Mouse (Mus musculus): ENCODE results near the gene Rab3b. TPM values are rescaled to one million over a fixed set of nuclear protein-coding genes. Genes with fewer than 3 reads are reported as not detected.

Rab3b gene
- polyA plus RNA-seq, 1 experiment from 2014 or later = 38.0 TPM

GRCm38 (mm10) chr4:108845824-108846569 is 32.9 kb upstream of the Rab3b start:
- H3K36me3 ChIP-seq (ENCODE audit: poor library complexity, severe bottlenecking) = peaks cover 10% of the 10 kb centered on the region
- ATAC-seq = no peak
- no peak overlapping the region for H3K9ac ChIP-seq
- no peak overlapping the region for H3K4me3 ChIP-seq
- no peak overlapping the region for H3K27ac ChIP-seq
- peaks cover 26% of the 10 kb centered on the region for H3K4me1 ChIP-seq
- 93% methylated on average over 5 of the region's 5 CpGs for WGBS
- H3K4me2 ChIP-seq = no peak overlapping the region
- no peaks in the 10 kb centered on the region for H3K27me3 ChIP-seq
- H3K9me3 ChIP-seq (replicated peaks) = no peaks in the 10 kb centered on the region

GRCm38 (mm10) chr4:108847715-108848504 is 31.0 kb upstream of the Rab3b start, which contains the start of gene Kti12:
Kti12 (plus strand) TSS chr4:108847785.
- peak; percentile 94 for ATAC-seq
- peak within 1 kb of the TSS; percentile 87 for H3K9ac ChIP-seq
- H3K36me3 ChIP-seq (ENCODE audit: poor library complexity, severe bottlenecking) = peaks cover 7% of the 10 kb centered on the region
- H3K27ac ChIP-seq = peak within 1 kb of the TSS; percentile 79
- peak within 1 kb of the TSS; percentile 97 for H3K4me2 ChIP-seq
- H3K9me3 ChIP-seq (replicated peaks) = no peaks in the 10 kb centered on the region
- H3K4me3 ChIP-seq = peak within 1 kb of the TSS; percentile 89
- WGBS = under 1% methylated on average over 71 of the region's 77 CpGs
- H3K27me3 ChIP-seq = no peaks in the 10 kb centered on the region
- H3K4me1 ChIP-seq = peaks cover 26% of the 10 kb centered on the region

- peak; percentile 22; the same call in 1 of the 2 replicates for ATAC-seq
- peak within 1 kb of the TSS; percentile 87 for H3K9ac ChIP-seq
- peak within 1 kb of the TSS; percentile 89 for H3K4me3 ChIP-seq
- peaks cover 13% of the 10 kb centered on the region for H3K36me3 ChIP-seq (ENCODE audit: poor library complexity, severe bottlenecking)
- WGBS = 13% methylated on average over 20 of the region's 20 CpGs
- H3K27me3 ChIP-seq = no peaks in the 10 kb centered on the region
- H3K27ac ChIP-seq = peak within 1 kb of the TSS; percentile 79
- H3K4me1 ChIP-seq = peaks cover 26% of the 10 kb centered on the region
- H3K9me3 ChIP-seq (replicated peaks) = no peaks in the 10 kb centered on the region
- H3K4me2 ChIP-seq = peak within 1 kb of the TSS; percentile 97
Observed at GRCm38 (mm10) chr4:108848505-108848848, 30.4 kb upstream of the Rab3b start, which contains the start of gene A730015C16Rik. A730015C16Rik (minus strand) TSS chr4:108848619.

DNA sequence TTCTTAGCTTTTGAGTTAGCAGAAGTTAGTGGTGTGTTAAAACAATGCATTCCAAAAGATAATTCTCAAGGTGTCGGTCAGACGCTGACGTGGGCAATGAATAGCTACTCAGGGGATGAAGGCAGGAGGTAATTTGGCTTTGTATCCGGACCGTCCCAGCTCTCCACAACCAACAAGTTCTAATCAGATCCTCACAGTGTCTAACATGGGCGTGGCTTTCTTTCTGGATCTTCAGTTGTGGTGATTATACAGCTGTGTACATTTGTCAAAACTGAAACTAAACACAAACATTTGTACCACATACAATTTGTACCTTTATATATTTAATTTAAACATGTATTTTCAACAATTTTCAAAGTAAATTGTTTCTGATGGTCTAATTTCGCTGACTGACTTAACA is 12.1 kb upstream of the Rab3b start:
- WGBS = 87% methylated on average over 7 of the region's 7 CpGs
- Histone ChIP-seq H3K9ac (no peak overlapping the region), H3K27ac (no peak overlapping the region), H3K36me3 (ENCODE audit: poor library complexity, severe bottlenecking) (peaks cover 29% of the 10 kb centered on the region), H3K4me2 (no peak overlapping the region), H3K4me1 (no peaks in the 10 kb centered on the region), H3K27me3 (no peaks in the 10 kb centered on the region), H3K9me3 (replicated peaks) (no peaks in the 10 kb centered on the region), H3K4me3 (no peak overlapping the region)
- ATAC-seq = no peak

- Histone ChIP-seq H3K27me3 (no peaks in the 10 kb centered on the region), H3K27ac (no peak overlapping the region), H3K9ac (no peak overlapping the region), H3K4me3 (no peak overlapping the region), H3K4me1 (no peaks in the 10 kb centered on the region), H3K36me3 (ENCODE audit: poor library complexity, severe bottlenecking) (peaks cover under 1% of the 10 kb centered on the region; the same call in 1 of the 2 replicates), H3K9me3 (replicated peaks) (no peaks in the 10 kb centered on the region), H3K4me2 (no peak overlapping the region)
- ATAC-seq = peak; percentile 85
- WGBS = 34% methylated on average over 10 of the region's 10 CpGs
Observed at GRCm38 (mm10) chr4:108869730-108870374, 9.0 kb upstream of the Rab3b start.

- H3K27ac ChIP-seq = no peak overlapping the region
- no peaks in the 10 kb centered on the region for H3K36me3 ChIP-seq (ENCODE audit: poor library complexity, severe bottlenecking)
- no peak overlapping the region for H3K4me2 ChIP-seq
- no peak overlapping the region for H3K4me3 ChIP-seq
- H3K9ac ChIP-seq = no peak overlapping the region
- H3K9me3 ChIP-seq (replicated peaks) = no peaks in the 10 kb centered on the region
- WGBS = 92% methylated on average over 5 of the region's 5 CpGs
- 0 out of 2 replicates have a peak, but pooled peaks cover 4% of the 10 kb centered on the region for H3K27me3 ChIP-seq
- no peaks in the 10 kb centered on the region for H3K4me1 ChIP-seq
- no peak for ATAC-seq
Observed at GRCm38 (mm10) chr4:108873746-108874145, 5.1 kb upstream of the Rab3b start.

DNA sequence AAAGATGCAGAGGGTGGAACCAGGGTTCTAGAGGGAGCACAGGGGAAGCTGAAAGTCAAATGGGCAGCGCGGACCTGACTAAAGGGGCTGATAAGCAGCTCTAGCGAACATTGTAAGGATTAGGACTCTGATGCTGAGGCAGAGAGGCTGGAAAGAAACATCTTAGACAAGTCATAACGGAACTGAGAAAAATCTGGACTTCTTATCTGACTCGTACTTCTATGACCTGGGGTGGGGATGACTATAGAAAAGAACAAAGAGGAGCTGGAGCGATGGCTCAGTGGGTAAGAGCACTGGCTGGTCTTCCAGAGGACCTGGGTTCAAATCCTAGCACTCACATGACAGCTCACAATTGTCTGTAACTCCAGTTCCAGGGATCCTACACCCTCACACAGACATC is 962 bp upstream of the Rab3b start:
- ATAC-seq = no peak
- 0 out of 2 replicates have a peak, but pooled peaks cover 4% of the 10 kb centered on the region for H3K27me3 ChIP-seq
- H3K36me3 ChIP-seq (ENCODE audit: poor library complexity, severe bottlenecking) = no peaks in the 10 kb centered on the region
- H3K9ac ChIP-seq = no peak overlapping the region
- no peak overlapping the region for H3K27ac ChIP-seq
- WGBS = 79% methylated on average over 6 of the region's 6 CpGs
- no peak overlapping the region for H3K4me3 ChIP-seq
- H3K4me2 ChIP-seq = no peak overlapping the region
- no peaks in the 10 kb centered on the region for H3K9me3 ChIP-seq (replicated peaks)
- H3K4me1 ChIP-seq = peaks cover 5% of the 10 kb centered on the region

- 60% methylated on average over 13 of the region's 13 CpGs for WGBS
Observed at GRCm38 (mm10) chr4:108883815-108884214, 5.0 kb downstream of the Rab3b start.

GRCm38 (mm10) chr4:108887456-108887855 is 8.6 kb downstream of the Rab3b start:
- 94% methylated on average over 4 of the region's 4 CpGs for WGBS
- Histone ChIP-seq H3K4me2 (no peak overlapping the region), H3K4me1 (no peaks in the 10 kb centered on the region), H3K9ac (no peak overlapping the region), H3K9me3 (replicated peaks) (no peaks in the 10 kb centered on the region), H3K27ac (no peak overlapping the region), H3K36me3 (ENCODE audit: poor library complexity, severe bottlenecking) (no peaks in the 10 kb centered on the region), H3K4me3 (no peak overlapping the region), H3K27me3 (no peaks in the 10 kb centered on the region)
- ATAC-seq = no peak

More at GRCm38 (mm10) chr4:108883815-108884214, 5.0 kb downstream of the Rab3b start:
- Histone ChIP-seq H3K36me3 (ENCODE audit: poor library complexity, severe bottlenecking) (no peaks in the 10 kb centered on the region), H3K4me3 (no peak overlapping the region), H3K4me2 (no peak overlapping the region), H3K4me1 (peaks cover 5% of the 10 kb centered on the region), H3K9me3 (replicated peaks) (no peaks in the 10 kb centered on the region), H3K27ac (no peak overlapping the region), H3K9ac (no peak overlapping the region), H3K27me3 (no peaks in the 10 kb centered on the region)
- ATAC-seq = no peak

DNA sequence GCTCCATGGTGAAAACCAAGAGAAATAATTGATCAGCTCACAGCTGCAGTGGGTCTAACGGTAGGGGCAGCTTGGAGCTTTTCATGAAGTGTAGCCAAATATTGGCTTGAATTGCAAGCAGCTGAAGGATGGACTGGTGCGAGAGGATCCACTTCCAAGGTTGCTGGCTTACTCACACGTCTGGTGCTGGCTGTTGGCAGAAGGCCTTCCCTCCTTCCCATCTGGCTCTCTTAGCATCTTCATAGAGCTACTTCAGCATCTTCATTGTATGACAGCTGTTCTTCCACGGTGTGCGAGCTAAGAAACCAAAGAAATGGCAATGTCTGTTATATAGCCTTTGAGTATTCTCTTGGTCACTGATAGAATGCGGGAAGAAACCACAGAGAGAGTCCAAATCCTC is 12.0 kb downstream of the Rab3b start:
- Histone ChIP-seq H3K36me3 (ENCODE audit: poor library complexity, severe bottlenecking) (no peaks in the 10 kb centered on the region), H3K9ac (no peak overlapping the region), H3K27me3 (no peaks in the 10 kb centered on the region), H3K4me3 (no peak overlapping the region), H3K27ac (no peak overlapping the region), H3K9me3 (replicated peaks) (no peaks in the 10 kb centered on the region), H3K4me1 (no peaks in the 10 kb centered on the region), H3K4me2 (no peak overlapping the region)
- 73% methylated on average over 6 of the region's 6 CpGs for WGBS
- no peak for ATAC-seq

GRCm38 (mm10) chr4:108900421-108900820 is 21.6 kb downstream of the Rab3b start:
- no peak overlapping the region for H3K4me3 ChIP-seq
- no peak overlapping the region for H3K27ac ChIP-seq
- no peak overlapping the region for H3K9ac ChIP-seq
- H3K36me3 ChIP-seq (ENCODE audit: poor library complexity, severe bottlenecking) = no peaks in the 10 kb centered on the region
- peaks cover 12% of the 10 kb centered on the region for H3K4me1 ChIP-seq
- no peaks in the 10 kb centered on the region for H3K27me3 ChIP-seq
- ATAC-seq = no peak
- H3K9me3 ChIP-seq (replicated peaks) = no peaks in the 10 kb centered on the region
- 54% methylated on average over 7 of the region's 7 CpGs for WGBS
- no peak overlapping the region for H3K4me2 ChIP-seq

DNA sequence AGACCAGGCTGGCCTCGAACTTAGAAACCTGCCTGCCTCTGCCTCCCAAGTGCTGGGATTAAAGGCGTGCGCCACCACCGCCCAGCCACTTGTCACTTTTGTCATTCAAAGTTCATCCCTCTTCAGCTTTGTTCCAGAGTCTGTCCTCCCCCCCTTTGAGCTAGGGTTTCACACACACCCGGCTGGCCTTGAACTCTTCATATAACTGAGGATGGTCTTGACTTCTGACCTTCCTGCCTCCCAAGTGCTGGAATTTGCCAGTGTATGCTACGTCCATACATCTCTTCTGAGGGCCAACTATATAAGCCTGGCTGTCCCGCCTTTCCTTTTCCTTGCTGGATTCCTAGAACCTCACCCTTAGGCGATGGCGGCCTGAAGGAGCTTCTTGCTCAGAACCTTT is 24.0 kb downstream of the Rab3b start:
- Histone ChIP-seq H3K27ac (no peak overlapping the region), H3K4me1 (peaks cover 27% of the 10 kb centered on the region), H3K9ac (no peak overlapping the region), H3K36me3 (ENCODE audit: poor library complexity, severe bottlenecking) (no peaks in the 10 kb centered on the region), H3K4me3 (no peak overlapping the region), H3K27me3 (no peaks in the 10 kb centered on the region), H3K9me3 (replicated peaks) (no peaks in the 10 kb centered on the region), H3K4me2 (no peak overlapping the region)
- no peak for ATAC-seq
- WGBS = 96% methylated on average over 9 of the region's 9 CpGs

Data from forebrain, embryonic 13.5 days (tissue).